Mouse (Mus musculus) cerebellum, adult 18-20 months (tissue): ENCODE data around the gene Fitm1.

Source experiments
- DNase-seq, 2 experiments: peaks; one replicate each; pipeline ENCODE4 v3.0.0; 2021

Fitm1 gene

GRCm38 (mm10) chr14:55570588-55570987, 4.8 kb upstream of the Fitm1 start:
- DNase-seq: no peak

DNA sequence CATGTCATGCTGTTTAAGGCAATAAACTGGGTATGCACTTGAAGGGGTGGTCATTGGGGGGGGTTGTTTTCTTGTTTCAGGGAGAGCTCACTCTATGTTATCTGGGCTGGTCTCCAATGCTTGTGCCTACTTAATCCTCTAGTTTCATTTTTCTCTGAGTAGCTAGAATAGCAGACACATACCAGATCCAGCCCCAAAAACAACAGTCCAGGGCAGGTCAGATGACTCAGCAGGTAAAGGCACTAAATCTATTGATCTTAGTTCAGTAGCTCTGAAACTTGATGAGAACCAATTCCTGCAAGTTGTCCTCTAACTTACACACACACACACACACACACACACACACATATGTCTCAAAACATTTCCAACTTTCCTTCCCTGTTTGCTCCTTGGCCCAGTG, 3.7 kb upstream of the Fitm1 start:
- DNase-seq: no peak

- DNase-seq: no peak
Observed at GRCm38 (mm10) chr14:55575711-55576110, 294 bp downstream of the Fitm1 start.

DNA sequence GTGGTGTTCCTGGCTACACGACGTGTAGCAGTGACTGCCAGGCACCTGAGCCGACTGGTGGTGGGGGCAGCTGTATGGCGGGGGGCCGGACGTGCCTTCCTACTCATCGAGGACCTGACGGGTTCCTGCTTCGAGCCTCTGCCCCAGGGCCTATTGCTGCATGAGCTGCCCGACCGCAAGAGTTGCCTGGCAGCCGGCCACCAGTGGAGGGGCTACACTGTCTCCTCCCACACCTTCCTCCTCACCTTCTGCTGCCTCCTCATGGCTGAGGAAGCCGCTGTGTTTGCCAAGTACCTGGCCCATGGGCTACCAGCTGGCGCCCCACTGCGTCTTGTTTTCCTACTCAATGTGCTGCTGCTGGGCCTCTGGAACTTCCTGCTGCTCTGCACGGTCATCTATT, 959 bp downstream of the Fitm1 start:
- no peak for DNase-seq

DNA sequence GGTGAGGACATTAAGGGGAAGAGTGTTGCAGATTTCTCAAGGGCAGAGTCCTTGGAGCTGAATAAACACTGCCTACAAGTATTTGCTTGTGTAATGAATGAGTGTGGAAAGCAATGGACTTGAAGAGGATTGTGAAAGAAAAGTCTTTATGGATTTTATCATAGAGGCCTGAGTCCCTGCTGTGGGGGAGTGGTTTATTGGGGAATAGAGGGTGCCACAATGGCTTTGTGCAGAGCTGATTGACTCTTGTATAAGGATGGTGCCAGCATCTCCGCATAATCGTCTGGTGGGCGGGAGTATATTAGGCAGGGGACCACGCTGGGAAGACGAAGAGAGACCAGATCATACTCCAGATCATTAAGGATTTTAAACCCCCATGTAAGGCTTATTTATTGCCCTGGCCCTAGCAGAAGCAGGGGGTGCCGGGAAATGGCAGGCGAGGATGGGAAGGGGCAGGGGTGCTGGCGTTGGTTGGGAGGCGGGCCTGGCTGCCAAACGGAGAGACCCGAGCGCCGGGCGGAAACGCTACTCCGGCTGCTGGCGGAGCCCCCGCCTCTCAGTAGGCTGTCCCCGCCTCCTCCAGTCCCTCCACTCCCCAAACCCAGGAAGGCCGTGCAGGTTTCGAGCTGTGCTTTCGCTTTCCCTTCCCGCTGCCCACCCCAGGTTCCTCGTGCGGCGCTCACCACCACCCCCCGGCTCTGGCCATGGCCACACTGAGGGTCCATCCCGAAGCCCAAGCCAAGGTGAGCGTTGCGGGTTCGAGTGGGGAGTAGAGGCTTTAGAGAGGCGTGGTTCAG, 2.7 kb downstream of the Fitm1 start, which contains the start of gene Psme1:
Psme1 (plus strand) TSS at position 253 of the 797 bp plus-strand sequence.
- DNase-seq: peak; percentile 54 to 62

- peak in 1 of 2 experiments; percentile 44 for DNase-seq
Observed at GRCm38 (mm10) chr14:55578668-55579269, 3.4 kb downstream of the Fitm1 start.

GRCm38 (mm10) chr14:55579511-55580496, 4.4 kb downstream of the Fitm1 start:
- DNase-seq: no peak

DNA sequence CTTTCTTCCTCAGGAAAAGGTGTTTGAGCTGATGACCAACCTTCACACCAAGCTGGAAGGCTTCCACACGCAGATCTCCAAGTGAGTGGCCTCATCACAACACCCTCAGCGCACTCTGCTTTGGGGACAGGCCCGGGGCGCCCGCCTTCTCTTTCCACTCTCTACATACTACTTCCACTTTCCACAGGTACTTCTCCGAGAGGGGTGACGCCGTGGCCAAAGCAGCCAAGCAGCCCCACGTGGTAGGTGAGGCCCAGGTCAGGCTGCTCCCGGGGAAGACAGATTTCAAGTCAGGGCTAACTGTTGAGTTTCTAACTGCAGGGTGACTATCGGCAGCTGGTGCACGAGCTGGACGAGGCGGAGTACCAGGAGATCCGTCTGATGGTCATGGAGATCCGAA, 5.3 kb downstream of the Fitm1 start:
- DNase-seq: no peak

DNA sequence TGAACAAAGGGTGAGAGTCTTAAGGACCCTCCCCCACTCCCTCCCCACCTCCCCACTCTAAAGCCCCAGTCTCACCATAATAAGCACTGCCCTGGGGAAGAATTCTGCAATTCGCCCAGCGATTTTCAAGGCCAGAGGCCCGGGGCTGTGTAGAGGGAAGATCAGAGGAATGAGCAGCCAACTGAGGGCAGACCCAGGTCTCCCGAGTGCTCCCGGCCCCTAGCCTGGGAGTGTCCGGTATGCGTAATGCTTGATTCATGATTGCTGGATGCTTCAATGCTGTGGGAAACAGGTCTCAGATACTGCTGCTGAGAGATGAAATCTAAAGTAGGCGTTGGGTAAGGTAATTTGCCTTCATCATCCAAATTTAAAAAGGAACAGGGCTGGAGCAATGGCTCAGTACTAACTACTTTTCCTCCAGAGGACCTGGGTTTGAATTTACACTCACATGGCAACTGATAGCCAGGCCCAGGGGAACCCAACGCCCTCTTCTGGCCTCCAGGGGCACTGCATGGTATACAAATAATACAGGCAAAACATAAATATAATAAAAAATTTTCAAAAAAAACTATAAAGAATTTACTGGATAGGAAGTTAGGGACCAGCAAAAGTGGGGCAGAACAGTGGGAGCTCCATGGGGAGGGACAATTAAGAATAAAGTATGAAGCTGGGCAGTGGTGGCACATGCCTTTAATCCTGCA, 6.7 kb downstream of the Fitm1 start:
- peak in 1 of 2 experiments; percentile 30 for DNase-seq

GRCm38 (mm10) chr14:55584303-55584701, 8.9 kb downstream of the Fitm1 start:
- DNase-seq: no peak

- peak; percentile 80 to 92 for DNase-seq
Observed at GRCm38 (mm10) chr14:55584702-55585565, 9.5 kb downstream of the Fitm1 start, which contains the start of gene Emc9. Gene Emc9 (minus strand): TSS chr14:55585302.

- peak; percentile 18 to 31 for DNase-seq
Observed at GRCm38 (mm10) chr14:55585566-55585960, 10.1 kb downstream of the Fitm1 start.

- no peak for DNase-seq
Observed at GRCm38 (mm10) chr14:55586149-55586548, 10.7 kb downstream of the Fitm1 start.

- no peak for DNase-seq
Observed at GRCm38 (mm10) chr14:55589271-55589670, 13.9 kb downstream of the Fitm1 start.

DNA sequence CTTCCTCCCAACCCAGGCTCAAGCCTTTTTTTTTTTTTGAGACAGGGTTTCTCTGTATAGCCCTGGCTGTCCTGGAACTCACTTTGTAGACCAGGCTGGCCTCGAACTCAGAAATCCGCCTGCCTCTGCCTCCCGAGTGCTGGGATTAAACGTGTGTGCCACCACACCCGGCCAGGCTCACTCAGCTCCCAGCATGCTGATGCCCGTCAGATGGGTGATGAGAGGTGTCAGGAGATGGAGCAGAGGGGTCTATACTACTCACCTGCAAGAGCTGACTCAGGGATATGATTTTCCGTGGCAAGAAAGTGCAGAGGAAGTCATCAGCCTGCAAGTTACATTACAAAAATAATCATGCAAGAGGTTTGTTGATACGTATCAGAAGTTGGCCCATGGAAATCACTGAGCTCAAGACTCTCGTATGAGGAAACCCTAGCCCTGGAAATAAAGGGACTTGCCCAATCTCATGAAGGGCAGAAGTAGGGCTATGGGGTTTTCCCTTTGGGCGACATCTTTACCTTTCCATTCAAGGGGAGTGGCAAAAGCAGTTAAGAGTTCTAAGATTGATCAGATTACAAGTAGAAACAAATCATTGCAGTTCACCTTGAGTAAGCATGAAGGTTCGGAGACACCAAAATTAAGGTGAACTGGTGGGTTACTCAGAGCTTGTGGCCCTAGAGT, 14.5 kb downstream of the Fitm1 start:
- no peak for DNase-seq

DNA sequence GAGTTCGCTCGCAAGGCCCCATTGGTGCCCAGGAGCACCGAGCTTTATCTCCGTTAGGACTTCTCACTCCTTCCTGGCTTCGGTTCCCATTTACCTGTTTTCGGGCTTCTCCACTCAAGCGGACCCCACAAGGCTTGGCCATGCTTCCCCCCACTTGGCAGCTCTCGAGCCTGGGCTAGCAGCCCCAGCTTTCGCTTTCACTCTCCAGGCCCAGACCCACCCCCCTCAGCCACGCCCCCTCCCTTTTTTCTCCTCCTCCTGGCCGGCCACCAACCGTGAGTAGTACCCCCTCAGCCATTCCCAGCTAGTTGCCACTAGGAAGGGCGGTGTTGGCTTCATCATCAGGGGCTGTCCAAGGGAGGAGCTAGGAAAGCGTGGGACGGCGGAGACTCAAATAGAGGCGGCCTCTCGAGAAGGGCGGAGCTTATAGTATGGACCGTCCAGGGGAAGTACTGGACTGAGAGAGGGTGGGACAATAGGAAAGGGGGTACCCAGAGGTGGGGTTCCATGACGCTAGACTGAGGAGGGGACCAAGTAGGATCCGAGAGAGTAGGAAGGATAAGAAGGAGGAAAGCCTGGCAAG, 15.4 kb downstream of the Fitm1 start, which contains the start of gene Psme2:
Psme2 (minus strand) TSS at position 366 of the 583 bp plus-strand sequence.
- DNase-seq: peak; percentile 74 to 85

GRCm38 (mm10) chr14:55591331-55591891, 16.0 kb downstream of the Fitm1 start, which contains the start of gene Rnf31:
Gene Rnf31 (plus strand): TSS chr14:55591708.
- DNase-seq: peak; percentile 92 to 97

DNA sequence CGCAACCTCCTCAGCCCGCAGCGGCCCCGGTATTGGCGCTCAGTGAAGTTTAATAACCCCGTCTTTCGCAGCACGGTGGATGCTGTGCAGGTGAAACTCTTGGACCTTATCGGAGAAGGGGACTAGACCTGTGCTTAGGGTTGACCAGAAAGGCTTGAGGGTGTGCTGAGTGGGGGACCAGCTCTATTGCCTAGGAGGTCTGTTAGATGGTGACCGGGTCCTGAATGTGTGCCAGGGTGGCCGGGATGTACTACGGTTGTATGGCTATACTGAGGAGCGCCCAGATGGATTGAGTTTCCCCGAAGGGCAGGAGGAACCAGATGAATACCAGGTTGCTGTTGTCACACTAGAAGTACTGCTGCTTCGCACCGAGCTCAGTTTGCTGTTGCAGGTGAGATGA, 16.8 kb downstream of the Fitm1 start:
- DNase-seq: peak; percentile 27 to 44

GRCm38 (mm10) chr14:55596036-55596690, 20.7 kb downstream of the Fitm1 start:
- no peak for DNase-seq
